Mouse (Mus musculus): ENCODE measurements around the gene 4933427D14Rik.

DNA sequence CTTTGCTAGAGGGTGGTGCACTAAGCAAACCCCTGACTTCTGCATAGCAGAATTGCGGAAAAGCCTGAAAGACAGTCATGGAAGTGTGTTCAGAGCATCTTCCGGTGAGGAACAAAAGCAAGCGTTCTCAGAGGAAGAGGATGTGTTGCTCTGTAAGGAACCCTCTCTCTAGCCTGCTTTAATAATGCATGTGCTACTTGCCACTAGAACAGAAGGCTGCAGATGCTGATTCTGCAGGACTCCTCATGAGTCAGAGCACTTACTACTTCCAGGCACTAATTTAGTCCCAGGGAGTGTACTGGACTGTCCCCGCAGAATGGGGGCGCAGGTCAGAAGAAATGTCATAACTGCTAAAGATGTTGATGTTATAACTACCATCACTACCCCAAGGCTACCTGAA, 9.9 kb upstream of the 4933427D14Rik start:
- TF ChIP-seq CTCF (IDR thresholded peaks at IDR 0.05; ENCODE audit: borderline replicate concordance, control insufficient read depth, extremely low read depth, insufficient read depth, low read length, poor library complexity) (no peak), POLR2A (IDR thresholded peaks at IDR 0.05; ENCODE audit: control insufficient read depth, extremely low read depth, insufficient read depth, low read length, poor library complexity) (no peak)
